Mouse (Mus musculus): Measurements from ENCODE around the gene Pus7l.
A peak's percentile ranks its signal among the peaks of the same experiment; 100 is the strongest.
"Not testable (repeated sequence)": the region's sequence is repeated elsewhere in the genome, so short reads cannot be mapped to it uniquely, and the experiment has no call there.

Pus7l gene

GRCm38 (mm10) chr15:94542567-94543408, 559 bp downstream of the Pus7l start:
- no peak for DNase-seq (ENCODE audit: low read depth)

- no peak for DNase-seq (ENCODE audit: low read depth)
Observed at GRCm38 (mm10) chr15:94539296-94539695, 4.1 kb downstream of the Pus7l start.

GRCm38 (mm10) chr15:94535521-94535920, 7.8 kb downstream of the Pus7l start:
- no peak for DNase-seq (ENCODE audit: low read depth)

GRCm38 (mm10) chr15:94532956-94533355, 10.4 kb downstream of the Pus7l start:
- DNase-seq (ENCODE audit: low read depth): no peak

- DNase-seq (ENCODE audit: low read depth): no peak
Observed at GRCm38 (mm10) chr15:94532306-94532705, 11.0 kb downstream of the Pus7l start.

GRCm38 (mm10) chr15:94530519-94530918, 12.8 kb downstream of the Pus7l start:
- no peak for DNase-seq (ENCODE audit: low read depth)

GRCm38 (mm10) chr15:94524956-94525355, 18.4 kb downstream of the Pus7l start:
- no peak for DNase-seq (ENCODE audit: low read depth)

GRCm38 (mm10) chr15:94523251-94523650, 20.1 kb downstream of the Pus7l start:
- no peak for DNase-seq (ENCODE audit: low read depth)

GRCm38 (mm10) chr15:94520959-94521358, 22.4 kb downstream of the Pus7l start:
- DNase-seq (ENCODE audit: low read depth): no peak

- peak; percentile 82 for DNase-seq (ENCODE audit: low read depth)
Observed at GRCm38 (mm10) chr15:94520205-94520900, 23.0 kb downstream of the Pus7l start.

GRCm38 (mm10) chr15:94517913-94518491, 25.3 kb downstream of the Pus7l start:
- no peak for DNase-seq (ENCODE audit: low read depth)

- no peak for DNase-seq (ENCODE audit: low read depth)
Observed at GRCm38 (mm10) chr15:94503451-94504215, 39.7 kb downstream of the Pus7l start.

- DNase-seq (ENCODE audit: low read depth): no peak
Observed at GRCm38 (mm10) chr15:94499260-94499659, 44.1 kb downstream of the Pus7l start.

GRCm38 (mm10) chr15:94495936-94496335, 47.4 kb downstream of the Pus7l start:
- no peak for DNase-seq (ENCODE audit: low read depth)

- DNase-seq (ENCODE audit: low read depth): peak; percentile 11
Observed at GRCm38 (mm10) chr15:94494445-94494844, 48.9 kb downstream of the Pus7l start.

GRCm38 (mm10) chr15:94489433-94489832, 53.9 kb downstream of the Pus7l start:
- no peak for DNase-seq (ENCODE audit: low read depth)

GRCm38 (mm10) chr15:94488028-94488427, 55.3 kb downstream of the Pus7l start:
- not testable (repeated sequence) for DNase-seq (ENCODE audit: low read depth)

- DNase-seq (ENCODE audit: low read depth): no peak
Observed at GRCm38 (mm10) chr15:94482555-94482954, 60.8 kb downstream of the Pus7l start.

GRCm38 (mm10) chr15:94480792-94481191, 62.6 kb downstream of the Pus7l start:
- DNase-seq (ENCODE audit: low read depth): no peak

- no peak for DNase-seq (ENCODE audit: low read depth)
Observed at GRCm38 (mm10) chr15:94480248-94480647, 63.1 kb downstream of the Pus7l start.

- DNase-seq (ENCODE audit: low read depth): no peak
Observed at GRCm38 (mm10) chr15:94479513-94480136, 63.7 kb downstream of the Pus7l start.

- DNase-seq (ENCODE audit: low read depth): peak; percentile 50
Observed at GRCm38 (mm10) chr15:94478706-94479105, 64.6 kb downstream of the Pus7l start.

All from induced T-regulatory cell, adult 2 months (primary cell).